Mouse (Mus musculus) megakaryocyte progenitor cell, adult 5-6 weeks (primary cell): ENCODE data around the gene A930018P22Rik. TPM values are rescaled to one million over a fixed set of nuclear protein-coding genes. Genes with fewer than 3 reads are reported as not detected.

Experiments used
- ATAC-seq: replicated peaks from 2 replicates; pipeline ENCODE4 v1.8.0; 2016; ENCODE audit warnings: mild to moderate bottlenecking, moderate TSS enrichment, inconsistent platforms; ENCODE audit not compliant: poor library complexity
- total RNA-seq, 2 experiments: library from RNA; stranded (forward) in 1 of 2; stranded (reverse) in 1 of 2; fragments of 157-497, 149-512 nt in 1 of 2; fragments of 200-1000 nt in 1 of 2; gene quantifications; 2 replicates each; pipeline versions ENCODE4 v1.2.3 to v1.2.4; 2015 to 2017

A930018P22Rik gene
- total RNA-seq, 2 experiments from 2014 or later: not detected

DNA sequence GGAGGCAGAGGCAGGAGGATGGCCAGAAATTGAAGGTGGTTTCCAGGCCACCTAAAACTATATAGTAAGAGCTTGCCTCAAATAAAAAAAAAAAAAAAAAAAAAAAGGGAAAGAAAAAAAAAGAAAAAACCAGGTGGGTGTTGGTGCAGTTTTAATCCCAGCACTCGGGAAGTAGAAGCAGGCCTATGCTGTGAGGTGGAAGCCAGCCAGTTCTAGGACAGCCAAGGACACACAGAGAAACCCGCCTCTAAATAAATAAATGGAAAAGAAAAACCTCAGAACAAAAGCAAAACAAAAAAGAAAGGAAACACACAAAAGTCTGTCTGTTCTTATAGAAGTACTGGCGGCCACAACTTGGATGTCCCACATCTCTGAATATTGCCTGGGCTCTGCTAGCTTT, 7.7 kb upstream of the A930018P22Rik start:
- ATAC-seq: no peak

DNA sequence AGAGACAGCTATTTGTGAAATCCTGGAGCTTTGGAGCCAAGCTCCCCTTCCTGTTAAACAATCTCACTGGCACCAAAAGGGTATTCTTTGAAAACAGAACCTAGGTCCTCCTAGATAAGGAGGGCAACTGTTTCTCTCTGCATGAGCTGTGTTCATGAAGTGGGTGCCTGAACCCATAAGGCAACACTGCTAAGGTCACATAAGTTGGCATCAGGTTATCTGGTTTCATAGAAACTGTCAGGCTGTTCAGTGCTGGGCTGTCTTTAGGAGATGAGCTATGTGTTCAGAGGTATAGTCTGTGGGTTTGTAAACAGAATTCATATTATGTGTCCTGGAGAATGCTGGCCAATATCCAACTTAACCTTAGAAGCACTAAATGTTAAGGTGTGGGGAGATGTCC, 5.4 kb upstream of the A930018P22Rik start:
- ATAC-seq: peak; percentile 77

DNA sequence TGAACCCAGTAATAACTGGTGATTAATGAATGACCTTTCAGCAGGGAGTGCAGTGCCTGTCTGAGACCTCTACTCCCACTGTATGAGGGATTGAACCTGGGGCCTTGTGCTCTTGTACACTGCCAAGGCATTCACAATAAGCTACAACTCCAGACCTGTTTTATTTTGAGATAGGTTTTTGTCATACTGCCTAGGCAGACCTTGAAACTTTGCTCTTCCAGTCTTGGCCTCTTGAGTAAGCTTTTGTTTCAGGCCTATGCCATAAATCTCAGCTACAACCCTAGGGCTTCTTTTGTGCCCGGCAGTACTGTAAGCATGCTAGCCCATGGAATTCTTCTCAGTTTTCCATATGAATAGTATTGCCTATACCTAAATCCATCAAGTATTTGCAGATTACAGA, 3.5 kb upstream of the A930018P22Rik start:
- ATAC-seq: no peak

DNA sequence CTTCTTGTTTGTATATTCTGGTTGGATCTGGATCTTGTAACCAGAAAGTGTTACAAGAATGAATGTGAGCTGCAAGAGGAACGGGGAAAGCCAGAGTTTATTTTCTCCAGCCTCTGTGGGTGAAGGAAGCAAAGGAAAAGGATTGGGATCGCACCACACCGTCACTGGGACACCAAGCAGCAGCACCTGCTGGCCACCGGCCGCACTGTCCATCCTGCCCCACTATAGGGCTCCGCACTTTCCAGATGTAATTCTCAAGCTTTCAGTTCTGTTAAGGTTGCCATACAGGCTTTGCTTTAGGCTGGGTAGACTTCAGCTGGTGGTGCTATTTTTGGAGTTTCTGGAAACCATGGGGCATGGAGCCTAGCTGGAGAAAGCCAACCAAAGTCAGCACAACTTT, 2.3 kb upstream of the A930018P22Rik start:
- no peak for ATAC-seq

DNA sequence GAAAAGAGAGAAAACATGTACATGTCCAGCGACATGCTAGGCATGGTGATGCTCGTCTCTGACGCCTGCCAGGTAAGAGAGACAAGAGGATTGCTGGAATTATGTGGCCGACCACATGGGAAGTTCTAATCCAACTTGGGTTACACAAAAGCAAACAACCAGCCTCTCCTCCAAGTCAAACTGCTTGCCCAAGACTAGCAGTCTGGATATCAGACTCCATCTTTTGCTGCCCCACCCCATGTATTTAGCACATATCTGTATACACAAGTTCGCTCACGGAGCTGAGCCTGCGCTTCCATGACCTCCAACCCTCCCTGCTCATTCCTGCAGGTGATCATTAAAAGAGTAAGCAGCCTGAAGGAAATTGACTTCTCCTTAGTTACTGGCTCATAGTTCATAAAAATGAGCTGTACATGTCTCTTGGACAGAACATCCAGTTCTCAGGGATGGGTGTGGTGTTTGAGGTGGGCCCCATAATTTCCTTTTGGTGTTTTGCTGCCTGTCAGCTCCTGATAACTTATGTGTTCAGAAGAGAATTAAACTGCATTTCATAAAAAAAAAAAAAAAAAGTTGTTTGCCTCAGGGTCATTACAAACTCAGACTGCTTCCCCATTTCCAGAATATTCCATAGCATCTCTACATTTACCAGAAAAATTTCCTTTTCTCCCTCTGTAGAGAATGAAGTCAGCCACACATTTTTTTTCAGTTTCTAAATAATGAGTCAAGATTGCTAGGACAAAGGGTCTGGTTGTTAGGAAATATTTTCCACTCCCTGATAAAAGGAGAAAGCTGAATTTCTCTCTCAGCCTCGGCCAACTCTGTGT, 676 bp upstream of the A930018P22Rik start:
- ATAC-seq: peak; percentile 51

DNA sequence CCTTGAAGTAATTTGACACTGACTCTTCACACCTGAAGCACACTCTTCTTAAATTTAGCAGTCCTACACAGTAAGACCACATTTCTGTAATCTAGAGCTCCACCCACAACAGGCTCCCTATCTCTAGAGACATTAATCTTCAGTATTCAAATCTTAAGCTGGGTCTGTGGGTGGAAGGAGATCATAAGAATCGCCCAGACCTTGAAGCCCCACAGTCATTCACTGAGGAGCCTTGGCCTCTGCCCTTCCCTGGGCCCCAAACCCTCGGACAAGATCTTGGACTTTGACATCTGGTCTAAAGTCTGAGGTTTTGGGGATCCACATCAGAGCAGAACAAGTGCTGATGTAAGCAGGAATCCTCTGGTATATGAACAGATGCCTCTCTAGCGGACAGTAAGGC, 971 bp downstream of the A930018P22Rik start:
- ATAC-seq: 0 out of 2 replicates have a peak, but pooled peaks have one; percentile 3

DNA sequence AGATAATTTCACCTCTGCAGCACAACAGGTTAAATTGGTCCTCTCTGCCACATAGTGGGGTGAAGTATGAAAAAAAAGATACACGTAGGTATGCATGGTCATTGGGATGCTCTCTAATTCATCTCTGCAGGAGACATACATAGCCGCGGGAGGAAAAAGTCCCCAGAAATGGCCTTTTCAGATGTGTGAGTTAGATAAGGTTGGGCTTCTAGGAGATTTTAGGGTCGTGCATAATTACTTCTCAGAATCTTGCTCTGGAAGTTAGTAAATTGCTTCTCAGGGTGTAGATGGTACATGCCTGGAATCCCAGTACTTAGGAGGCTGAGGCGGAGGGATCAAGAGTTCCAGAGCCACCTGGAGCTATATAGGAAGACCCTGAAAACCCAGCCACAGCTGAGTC, 1.5 kb downstream of the A930018P22Rik start:
- no peak for ATAC-seq

DNA sequence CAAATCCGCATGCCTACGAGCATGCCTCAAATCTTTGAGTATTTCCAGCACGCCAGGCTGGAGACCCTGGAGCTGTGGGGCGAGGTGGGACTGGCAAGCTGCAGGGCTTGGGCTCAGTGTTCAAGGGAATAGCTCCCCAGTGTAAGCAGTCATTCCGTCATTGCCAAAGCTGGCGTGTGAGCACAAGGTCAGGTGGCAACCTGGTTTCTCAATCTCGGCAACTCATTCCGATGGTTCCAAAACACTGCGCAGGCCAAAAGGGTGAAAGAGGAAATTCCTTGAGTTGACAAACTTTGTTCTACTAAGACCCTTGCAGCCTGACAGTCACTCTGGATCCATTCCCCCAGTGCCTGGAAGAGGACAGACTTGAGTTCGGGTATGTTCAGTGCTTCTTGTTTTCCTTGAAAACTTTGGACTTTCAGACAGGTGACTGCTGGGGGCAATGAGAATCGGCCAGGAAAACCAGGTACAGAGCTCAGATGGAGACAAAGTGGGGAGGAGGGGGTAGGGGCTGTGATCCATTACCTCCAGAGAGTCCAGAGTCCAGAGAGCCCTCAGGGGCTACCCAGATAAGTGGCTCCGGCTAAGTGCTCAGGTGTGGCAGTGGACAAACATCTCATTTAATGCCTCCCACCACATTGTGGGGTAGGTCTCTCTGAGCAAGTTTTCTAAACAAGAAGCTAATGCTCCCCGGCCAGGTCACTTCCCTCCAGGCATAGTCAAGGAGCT, 6.4 kb downstream of the A930018P22Rik start:
- no peak for ATAC-seq

DNA sequence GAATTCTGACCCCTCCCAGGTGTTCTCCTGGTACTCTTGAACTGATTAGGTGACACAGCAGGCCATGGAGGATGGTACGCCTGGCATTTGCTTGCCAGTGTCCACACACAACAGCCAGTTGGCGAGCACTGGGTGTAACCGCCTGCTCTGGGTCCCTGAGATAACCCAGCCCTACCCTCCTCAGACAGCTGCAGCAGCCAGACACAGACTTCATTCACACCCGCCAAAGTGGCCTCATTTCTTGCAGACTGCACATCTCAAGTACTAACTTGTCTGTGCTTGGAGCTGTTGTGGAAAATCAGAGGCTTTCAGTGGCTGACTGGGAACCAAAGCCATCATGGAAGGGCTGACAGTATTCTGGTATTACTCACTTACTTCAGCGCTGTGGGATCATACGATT, 7.6 kb downstream of the A930018P22Rik start:
- ATAC-seq: peak; percentile 86

DNA sequence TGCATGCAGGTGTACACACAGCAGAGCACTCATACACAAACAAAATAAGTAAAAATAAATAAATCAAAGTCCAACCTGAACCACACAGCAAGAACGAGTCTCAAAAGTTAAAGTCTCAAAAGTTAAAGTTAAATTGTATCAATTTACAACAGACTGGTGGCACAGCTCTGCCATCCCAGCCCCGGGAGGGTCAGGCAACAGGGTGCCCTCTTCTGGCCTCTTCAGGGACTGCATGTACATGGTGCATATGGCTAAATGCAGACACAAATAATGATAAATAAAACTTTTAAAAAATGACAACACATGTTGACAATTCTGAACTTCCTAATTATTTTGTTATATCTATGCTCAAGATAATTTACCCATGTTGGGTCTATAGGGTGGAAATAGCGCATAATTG, 8.4 kb downstream of the A930018P22Rik start:
- peak; percentile 51 for ATAC-seq

DNA sequence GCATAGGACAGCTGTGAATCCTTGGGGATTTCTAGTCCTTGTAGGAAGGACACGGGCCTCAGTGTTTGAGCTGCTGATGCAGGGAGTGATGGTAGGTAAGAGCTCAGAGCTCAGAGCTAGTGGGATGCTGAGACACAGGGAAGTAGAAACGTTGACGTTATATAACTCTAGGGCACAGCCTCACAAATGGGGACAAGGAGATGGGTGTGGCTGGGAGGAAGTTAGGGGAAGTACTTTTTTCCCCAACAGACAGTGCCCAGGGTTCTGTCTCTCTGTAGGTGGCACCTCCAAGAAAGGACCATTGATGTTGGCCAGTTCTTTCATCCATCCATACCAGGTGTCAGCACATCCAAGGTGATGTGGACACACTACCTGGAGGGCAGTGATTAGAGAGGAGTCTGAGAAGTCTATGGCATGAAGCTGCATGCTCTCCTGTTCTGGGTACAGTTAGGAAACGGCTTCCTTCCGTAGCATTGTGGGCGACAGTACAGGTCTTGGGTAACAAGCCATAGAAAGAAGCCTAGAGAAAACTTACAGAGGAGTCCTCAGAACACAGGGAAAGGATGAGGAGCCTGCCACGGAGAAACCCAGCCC, 9.8 kb downstream of the A930018P22Rik start:
- ATAC-seq: peak; percentile 18

DNA sequence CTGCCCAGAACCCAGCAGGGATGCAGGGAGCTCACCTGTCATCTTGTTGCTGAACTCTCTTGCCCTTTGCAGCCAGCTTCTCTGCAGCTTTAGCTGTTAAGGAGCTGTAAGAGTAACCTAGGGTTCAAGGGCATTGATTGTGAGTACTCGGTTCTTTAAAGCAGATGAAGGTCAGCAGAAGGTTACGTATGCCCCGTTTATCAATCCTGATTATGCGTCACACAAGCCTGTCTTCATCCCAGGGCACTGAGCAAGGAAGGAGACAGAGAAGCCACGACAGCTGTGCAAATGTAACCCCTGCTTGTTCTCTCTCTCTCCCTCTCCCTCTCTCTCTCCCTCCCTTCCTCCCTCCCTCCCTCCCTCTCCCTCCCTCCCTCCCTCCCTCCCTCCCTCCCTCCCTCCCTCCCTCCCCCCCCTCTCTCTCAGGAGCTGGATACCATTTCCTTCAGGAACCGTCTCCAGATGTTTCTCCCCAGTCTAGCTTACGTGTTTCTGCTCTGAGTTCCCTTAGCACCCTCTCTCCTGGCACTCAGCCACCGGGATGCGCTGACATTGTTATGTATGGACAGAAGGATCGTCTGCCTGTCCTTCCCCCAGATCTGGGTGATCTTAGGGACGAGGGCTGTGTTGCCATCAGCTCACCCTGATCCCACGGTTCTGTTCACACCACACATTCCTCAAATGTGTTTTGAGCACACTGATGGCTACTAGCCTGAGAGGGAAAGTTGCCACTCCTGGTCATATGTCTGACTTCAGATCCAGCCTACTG, 10.7 kb downstream of the A930018P22Rik start:
- ATAC-seq: no peak

DNA sequence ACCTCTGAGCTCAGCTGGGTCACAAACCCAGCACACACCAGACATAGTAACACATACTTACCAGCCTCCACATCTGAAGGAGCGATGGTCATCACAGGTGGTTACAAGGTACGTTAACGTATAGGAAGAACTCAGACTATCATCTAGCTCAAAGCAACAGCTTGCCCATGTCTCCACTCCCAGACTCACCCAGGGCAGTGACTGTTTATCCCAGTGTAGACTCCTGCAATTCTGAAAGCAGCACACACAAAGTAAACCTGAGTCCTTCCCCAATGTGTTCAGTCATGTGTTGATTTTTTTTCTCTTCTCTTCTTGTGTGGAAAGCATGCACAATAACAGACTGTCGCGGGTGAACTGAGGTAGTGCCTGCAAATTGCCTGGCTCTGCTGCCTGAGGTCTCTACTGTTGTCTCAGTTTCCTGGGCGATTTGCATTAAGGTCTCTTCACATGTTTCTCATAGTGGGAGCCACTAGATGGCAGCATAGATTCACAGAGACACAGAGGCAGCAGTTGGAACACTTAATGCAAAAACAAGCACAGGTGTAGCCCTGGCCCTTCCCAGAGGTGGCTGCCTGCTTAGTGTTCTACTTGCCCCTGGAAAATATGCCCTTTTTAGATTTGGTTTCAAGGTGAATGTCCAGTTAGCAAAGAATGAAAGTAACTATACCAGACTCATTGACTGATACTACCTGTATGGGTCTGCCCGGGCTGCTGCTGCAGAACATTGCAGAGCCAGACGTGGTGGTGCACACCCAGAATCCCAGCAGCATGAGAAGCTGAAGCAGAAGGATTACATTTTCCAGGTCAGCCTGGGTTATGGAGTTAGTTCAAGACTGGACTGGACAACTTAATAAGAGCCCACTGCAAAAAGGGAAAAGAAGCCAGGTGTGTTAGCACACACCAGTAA, 11.8 kb downstream of the A930018P22Rik start:
- peak; percentile 66 for ATAC-seq

DNA sequence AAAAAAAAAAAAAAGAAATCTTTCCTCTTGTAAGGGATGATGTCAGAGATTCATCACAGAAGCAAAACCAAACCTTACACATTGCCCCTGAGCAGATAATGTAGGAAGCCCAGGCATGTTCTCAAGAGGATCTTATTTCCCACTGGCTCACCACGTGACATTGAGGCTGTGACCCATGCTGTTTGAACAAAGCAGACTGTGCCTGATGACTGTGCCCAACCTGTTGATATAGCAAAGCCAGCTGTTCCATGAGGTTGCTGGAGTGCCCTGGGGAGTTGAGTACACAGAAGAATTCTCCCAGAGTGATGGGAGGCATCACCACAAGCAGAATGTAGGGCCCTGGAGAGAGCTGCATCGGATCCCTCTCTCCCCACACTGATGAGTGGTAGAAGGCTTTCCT, 13.4 kb downstream of the A930018P22Rik start:
- ATAC-seq: no peak

DNA sequence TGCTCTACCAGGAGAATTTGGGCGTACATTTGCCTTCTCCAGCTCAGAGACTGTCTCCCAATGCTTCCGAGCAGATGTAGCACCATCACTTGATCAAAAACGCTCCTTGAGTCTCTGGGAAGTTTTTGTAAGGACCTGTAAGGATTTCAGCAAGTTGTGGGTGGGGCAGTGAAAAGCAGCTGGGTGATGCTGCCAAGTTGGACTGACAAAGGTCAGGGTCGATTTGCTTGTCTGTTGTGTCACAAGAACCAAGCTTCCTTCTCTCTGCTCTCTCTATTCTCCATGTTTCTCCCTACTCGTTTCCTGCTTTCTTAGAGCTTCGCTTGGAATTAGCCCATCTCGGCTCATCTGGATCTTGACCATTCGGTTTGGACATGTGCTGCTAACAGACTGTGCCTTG, 19.6 kb downstream of the A930018P22Rik start:
- ATAC-seq: no peak

DNA sequence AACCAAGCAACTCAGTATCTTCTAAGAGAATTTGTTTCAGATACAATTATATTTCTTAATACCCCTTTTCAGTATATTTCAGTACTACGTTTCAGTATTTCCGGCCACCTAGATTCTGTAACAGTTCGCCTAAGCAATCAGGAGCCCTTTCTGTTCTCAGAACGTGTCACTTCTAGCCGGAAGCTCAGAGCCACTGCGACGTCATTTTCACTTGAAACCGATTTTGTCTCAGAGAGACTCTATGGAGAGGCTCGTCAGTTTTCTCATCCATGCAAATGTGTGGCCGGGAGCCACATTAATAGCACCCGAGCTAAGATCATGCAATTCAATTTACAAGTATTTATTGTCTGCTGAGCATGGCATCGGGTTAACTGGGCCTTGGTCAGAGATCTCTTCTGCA, 21.4 kb downstream of the A930018P22Rik start:
- ATAC-seq: no peak

DNA sequence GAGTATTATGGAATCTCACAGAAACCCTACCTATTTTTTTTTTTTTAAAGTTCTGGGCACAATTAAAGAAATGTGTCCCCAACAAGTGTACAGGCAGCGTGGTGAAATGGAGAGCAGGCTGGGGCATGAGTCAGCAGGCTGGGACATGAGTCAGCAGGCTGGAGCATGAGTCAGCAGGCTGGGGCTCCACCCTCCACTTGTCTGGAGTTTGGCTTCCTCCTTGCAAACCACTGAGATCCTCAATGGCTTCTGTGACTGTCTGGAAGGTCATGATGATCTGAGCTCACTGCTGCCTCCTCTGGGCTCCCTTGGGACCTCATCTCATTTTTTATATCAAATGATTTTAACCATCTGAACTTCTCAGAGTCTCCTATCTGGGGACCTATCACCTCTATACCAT, 23.4 kb downstream of the A930018P22Rik start:
- peak; percentile 97 for ATAC-seq

DNA sequence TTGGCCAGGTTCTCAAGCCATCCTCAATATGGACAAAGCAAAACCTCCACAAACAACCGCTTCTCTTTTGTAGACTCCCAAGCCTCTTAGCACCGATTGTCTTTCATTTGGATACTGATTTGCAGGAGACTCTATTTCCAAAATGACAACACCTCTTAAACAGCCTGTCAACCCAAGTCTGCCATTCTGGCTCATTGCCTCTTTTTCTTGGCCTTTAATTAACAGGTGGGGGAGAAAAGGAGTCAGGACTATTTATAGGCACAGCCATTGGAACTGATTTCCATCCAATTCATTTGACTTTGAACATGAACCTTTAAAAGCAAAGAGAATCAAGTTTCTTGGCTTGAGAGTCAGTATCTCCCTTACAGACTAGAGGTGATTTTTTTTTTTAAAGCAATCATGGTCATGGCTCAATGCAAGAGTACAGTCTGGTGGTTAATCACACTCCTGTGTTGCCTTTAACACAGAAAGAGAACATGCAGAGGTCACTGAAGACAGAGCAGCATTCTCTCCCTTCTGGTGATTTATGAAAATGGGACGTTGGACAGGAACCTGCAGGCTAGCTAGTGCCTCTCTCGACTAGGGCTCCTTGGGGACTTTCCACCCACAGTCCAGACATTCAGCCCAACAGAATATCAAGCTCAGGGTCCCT, 25.5 kb downstream of the A930018P22Rik start:
- ATAC-seq: no peak

DNA sequence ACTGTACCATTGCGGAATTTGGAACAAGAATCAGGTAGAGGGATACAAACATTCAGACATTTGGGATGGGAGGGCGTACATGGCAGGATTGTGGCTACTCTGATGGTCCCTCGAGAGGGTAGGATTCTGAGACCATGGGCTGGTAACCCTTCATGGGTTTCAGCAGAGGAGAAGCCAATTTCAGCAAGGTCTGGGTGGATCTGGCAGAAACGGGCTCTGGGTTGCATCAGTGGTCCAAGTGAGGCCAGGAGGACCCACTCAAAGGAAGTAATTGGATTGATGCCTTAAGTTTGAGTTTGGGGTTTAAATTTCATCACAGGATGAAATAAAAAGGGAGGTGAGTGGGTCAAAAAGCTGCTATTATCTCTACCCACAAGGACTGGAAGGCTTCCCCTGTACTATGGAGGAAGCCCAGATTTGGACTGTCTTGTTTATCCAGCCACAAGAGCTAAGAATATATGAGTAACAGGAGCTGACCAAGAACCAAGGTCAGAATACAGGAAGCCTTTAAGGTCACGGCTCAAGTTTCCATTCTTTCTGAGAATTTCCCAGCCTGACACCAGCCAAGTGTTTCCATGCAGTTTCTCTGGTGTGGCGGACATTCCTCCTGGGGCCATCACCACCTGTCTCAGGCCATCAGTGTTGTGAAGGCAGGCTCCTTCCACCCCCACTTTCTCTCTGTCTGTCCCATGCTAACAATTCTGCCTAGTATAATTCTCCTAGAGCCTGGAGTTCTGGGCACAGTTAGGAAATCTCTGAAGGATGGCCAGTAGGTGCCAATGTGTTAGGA, 28.2 kb downstream of the A930018P22Rik start:
- no peak for ATAC-seq
